Mouse (Mus musculus): ENCODE results near the gene Gpr150.

The Gpr150 gene

DNA sequence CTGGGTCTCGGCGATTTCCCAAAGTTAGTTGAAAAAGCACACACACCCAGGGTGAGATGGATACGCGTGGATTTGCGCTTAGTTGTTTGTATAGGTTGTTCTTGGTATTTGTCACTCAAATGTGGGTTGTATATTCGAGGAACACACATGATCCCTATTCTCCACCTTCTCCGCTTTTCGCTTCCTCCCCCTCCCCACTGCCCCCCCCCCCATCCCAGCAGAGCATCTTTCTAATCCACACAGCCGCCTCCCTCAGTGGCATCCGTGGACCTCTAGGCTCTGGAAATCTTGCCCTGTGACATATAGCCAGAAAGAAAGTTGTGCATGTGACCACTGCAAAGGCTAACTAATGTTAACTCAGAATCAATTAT is at the start of gene Gpr150:
Gene Gpr150, minus strand, starts transcription at position 101 of the 371 bp plus-strand sequence.
- in situ Hi-C loops (cut with MboI) = no loop called here

DNA sequence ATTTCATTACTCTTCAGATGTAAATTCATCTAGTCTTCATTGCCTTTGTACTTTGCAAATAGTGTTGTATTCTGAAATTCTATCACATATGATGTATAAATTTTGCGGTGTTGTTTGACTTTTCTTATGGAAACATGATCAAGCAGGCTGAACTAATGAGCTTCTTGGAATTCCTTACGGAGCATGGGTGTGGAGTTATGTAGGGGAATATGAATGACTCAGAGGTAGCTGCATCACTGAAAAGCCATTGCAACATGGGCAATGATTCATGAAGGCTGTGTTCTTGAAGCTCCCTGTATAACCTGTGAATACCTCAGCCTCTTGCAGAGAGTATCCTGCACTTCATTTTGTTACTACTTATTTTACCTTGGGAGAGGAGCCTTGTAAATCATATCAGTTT is 45.2 kb upstream of the Gpr150 start:
- in situ Hi-C loops (cut with MboI) = no loop called here

DNA sequence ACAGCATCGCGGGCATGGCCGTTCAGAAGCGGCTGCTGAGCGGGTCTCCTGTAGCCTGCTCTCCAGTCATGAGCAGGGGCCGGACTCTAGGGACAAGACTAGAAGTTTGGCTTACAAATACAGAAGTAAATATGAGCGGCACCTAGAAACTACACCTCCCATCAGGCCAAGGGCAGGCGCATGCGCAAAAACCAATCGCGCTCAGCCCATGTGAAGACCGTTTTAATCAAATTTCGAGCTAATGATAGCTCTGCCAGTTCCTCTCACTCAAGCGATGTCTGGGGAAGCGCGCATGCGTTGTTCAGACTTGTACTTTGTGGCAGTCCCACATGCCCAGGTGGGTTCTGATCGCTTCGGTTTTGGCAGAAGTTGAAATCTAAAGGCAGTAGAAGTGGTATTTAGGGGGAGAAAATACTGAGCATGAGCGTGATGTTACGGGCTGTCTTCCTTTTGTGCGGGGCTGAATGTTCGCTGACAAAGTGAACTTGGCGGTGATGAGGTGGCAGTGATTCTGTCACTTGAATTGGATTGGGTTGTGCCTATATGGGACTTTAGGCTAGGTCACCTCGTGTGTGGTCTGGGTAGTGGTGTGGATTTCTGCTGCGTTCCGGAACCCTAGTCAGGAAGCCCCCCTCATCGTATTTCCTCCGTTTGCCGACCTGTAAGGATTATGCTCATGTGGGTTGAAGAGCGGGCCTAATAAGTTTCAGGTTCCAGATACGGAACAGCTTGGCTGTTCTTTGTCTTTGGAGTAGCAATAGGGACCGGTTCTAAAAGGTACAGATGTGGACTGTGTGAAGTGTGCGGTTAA is 41.9 kb upstream of the Gpr150 start, which contains the start of the genes Arsk and Ttc37:
Gene Arsk, minus strand, starts transcription at position 168 of the 811 bp plus-strand sequence.
Gene Ttc37, plus strand, starts transcription at position 242 of the 811 bp plus-strand sequence.
- in situ Hi-C loops (cut with MboI) = no loop called here

DNA sequence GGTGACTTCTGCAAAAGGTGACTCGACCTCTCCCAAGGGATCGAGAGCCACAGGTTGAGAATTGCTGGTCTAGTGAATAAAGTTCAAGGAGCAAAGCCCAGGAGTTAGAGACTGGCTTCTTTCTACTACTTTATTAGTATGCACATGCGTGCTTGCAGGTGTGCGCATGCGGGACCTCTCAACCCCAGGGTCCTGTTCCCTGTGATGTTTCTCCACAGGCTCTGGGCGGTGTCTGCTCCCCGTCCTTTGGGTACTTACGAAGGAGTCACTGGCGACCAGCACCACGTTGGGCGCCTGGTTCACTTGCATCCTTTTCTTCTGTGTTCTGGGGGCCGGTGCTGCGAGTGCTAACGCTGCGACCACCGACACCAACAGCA is 41.3 kb upstream of the Gpr150 start:
- in situ Hi-C loops (cut with MboI) = no loop called here

DNA sequence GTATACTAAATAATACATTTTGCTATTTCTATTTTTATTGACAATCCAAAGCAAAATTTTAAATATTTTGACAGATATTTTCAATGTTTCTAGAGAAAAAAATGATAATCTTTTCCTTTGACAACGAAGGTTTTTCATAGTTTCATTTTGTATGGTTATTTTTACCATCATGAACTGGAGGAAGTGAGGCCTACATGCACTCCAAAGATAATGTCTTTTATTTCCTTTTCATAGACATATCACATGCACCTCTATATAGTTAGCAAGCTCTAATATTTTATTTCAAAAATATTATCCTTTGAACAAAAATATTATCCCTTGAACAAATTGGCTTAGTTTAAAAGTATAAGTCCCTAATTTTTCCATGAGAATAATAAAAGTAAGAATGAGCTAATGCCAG is 17.5 kb upstream of the Gpr150 start:
- in situ Hi-C loops (cut with MboI) = no loop called here

DNA sequence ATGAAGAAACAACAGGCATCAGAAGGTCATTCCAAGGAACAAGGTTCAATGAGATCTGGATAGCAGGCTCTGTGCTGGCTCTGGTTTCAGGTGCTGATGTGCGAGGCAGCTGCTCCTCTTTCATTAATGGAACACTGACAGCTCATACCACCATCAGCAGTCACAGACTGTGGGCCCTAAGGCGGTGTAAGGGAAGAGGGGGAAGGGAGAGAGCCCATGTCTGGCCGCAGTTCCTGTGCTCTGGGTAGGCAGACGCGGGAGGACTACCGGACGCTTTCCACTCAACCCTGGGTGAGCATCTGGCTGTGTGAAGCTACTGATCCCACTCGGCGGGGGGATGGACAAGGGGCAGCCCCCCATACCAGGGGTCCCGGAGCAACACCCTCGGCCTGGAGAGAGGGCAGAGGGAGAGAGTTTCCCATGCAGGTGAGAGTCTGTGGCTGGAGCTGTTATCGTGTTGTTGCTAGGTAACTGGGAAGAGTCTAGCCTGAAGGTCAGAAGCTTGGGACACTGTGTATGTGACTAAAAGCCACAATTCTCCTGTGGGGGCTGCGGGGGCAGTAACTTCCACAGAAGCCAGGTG is 7.7 kb upstream of the Gpr150 start:
- in situ Hi-C loops (cut with MboI) = no loop called here

DNA sequence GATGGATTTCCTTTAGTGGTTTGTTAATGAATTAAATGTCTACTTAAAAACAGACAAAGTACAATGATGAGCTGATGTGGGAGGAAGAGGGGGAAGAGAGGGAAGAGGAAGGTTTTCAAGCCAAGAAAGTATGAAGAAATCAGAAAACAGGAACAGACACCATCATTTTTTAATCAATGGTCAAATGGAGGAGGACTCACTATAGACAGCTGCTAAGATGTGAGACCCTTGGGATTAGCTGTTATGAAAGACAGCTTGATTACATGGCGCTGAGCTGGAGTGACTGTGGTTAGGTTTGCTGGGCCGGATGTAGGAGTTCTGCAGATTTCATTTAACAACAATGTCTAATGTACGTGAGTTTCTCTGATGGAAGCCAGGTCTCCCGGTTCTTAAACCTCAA is 6.8 kb upstream of the Gpr150 start:
- in situ Hi-C loops (cut with MboI) = no loop called here

DNA sequence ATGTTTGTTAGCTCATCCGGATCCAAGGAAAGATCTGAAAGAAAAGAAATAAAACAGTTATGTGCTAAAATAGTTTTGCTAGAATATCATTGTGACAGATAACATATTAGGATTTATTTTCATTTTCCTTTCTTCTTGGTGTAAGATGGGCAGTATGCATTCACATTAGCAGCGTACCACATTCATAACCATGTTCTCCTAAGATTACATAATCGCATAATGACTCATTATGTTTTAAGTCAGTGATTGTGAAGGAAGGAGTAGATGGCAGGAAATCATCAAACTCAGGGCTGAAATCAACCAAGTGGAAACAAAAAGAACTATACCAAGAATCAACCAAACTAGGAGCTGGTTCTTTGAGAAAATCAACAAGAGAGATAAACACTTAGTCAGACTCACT is 5.8 kb upstream of the Gpr150 start:
- in situ Hi-C loops (cut with MboI) = no loop called here

DNA sequence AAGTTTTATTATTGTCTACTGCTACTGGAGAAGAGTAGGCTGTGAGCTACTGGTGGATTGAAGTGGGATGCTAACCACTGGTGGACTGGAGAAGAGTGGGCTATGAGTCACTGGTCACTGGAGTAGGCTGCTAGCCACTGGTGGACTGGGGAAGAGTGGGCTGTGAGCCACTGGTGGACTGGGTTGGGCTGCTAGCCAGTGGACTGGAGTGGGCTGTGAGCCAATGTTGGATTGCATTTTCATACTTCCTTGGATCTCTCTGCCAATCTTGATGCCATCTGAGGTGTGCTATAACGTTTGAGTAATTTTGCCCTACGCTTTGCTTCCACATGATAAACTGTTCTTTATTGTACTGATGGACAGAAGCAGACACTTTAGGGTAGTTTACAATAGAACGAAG is 5.3 kb upstream of the Gpr150 start:
- in situ Hi-C loops (cut with MboI) = no loop called here

DNA sequence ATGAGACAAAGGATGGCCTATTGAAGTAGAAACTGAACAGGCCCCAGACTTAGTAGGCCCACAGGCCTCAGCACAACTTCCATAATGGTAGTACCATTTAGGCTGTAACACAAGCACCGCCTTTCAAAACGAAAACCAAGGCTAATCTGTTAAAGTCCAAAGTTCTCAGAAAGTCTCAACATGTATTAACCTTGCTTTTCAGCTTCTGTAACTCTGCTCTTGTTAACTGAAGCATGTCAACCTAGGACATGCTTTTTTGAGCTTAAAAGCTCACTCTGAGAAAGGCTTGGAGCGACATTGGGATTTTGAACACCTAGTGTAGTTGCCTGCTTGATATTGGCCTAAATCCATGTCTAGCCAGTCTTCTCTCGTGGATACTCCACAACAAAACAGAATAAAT is 2.8 kb upstream of the Gpr150 start:
- in situ Hi-C loops (cut with MboI) = no loop called here

DNA sequence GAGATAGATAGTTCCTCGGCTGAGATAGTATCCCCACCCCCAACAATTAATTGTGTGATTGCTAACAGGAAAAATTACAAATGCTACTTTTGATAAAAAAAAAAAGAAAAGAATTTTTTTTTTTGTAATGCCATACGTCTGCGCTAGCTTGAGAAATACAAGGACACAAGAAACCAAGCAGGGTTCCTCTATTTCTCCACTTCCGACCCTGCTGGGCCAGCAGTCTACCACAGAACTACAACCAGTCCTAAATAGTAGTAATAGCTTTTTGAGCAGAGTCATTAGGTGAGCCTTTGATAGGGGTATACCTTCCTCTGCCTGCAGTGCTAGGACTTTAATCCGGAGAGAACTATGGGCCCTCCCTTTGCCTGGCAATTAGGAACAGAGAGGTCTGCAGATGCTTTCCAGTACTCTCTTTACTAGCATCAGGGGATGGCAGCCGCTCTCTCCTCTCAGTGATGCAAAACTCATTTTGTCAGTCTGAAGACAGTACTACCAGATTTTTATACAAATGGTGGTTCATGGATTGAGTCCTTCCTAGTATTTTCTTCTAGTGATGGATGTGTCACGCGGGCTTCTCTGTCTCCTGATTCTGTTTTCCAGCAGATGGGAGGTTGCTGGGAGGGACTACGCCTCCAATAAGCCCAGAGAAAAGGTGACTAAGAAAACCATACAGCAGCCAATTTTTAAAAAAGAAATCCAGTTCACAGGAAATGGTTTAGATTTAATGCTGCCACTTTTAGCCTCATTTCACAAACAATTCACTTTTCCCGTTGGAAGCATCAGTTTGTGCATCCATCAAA is 672 bp upstream of the Gpr150 start:
- in situ Hi-C loops (cut with MboI) = no loop called here

DNA sequence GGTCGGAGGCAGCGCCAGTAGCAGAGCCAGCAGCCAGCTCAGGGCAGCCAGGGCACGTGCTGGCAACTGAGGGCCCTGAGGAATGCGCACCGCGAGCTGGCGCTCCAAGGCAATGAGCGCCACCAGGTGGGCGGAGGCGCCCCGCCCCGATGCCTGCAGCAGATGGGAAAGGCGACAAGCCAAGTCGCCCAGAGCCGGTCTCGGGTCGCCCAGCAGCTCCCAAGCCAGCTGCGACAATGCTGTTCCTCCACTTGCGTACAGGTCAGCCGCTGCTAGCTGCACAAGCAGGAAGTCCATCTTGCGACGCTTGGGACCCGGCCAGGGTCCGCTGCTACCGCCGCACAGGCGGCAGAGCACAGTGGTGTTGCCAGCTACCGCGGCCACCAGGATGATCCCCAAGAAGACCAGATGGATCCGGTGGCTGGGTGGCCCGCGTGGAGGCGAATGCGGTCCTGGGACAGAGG is 503 bp downstream of the Gpr150 start:
- in situ Hi-C loops (cut with MboI) = no loop called here

DNA sequence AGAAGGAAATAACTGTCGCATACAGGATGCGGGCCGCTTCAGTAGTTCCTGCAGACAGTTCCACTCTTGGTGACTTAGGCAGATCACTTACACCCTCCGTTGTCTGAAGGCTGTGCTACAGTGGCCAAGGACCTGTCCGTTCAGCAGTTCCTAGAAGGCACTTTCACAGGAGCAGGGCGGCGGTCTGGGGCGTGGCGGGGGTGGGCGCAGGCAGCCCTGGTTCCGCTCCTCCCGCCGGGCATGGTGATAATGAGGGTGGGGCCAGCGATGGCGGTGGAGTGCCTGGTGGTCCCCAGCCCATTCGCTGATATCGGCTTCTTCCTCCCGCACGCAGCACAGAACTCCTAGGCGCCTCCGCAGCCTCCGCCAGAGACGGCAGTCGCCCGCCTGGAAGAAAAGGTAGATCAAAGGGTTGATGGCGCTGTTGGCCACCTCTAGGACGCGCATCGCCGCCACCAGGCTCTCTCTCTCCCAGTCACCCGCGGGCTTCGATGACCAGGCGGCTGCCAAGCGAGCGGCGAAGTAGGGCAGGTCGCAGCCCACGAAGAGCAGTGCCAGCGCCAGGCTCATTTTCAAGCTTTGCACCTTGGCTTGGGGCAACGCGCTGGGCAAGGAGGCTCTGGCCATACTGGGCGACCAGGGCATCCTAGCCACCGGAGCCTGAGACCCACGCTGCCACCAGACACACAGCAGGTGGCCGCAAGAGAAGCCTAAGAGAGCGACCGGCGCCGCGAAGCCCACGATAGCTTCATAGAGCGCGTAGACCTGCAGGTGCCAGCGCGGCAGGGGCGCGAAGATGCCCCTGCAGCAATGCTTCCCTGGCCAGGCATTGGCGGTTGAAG is 1.2 kb downstream of the Gpr150 start:
- in situ Hi-C loops (cut with MboI) = no loop called here

DNA sequence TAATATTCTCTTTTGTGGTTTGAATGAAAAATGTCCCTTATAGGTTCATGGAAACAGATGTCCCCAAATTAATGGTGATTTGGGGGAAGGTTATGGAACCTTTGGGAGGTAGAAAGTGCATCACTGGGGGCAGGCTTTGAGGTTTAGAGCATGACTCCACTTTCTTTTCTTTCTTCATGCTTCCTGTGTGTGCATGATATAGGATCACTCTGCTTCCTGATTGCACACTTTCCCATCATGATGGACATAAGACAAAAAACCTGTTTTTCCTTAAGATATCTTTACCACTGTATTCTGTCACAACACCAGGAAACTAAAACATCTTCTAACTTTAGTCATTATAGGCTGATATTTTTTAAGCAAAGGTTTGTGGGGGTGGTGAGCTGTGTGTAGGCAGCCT is 11.8 kb downstream of the Gpr150 start:
- in situ Hi-C loops (cut with MboI) = no loop called here

DNA sequence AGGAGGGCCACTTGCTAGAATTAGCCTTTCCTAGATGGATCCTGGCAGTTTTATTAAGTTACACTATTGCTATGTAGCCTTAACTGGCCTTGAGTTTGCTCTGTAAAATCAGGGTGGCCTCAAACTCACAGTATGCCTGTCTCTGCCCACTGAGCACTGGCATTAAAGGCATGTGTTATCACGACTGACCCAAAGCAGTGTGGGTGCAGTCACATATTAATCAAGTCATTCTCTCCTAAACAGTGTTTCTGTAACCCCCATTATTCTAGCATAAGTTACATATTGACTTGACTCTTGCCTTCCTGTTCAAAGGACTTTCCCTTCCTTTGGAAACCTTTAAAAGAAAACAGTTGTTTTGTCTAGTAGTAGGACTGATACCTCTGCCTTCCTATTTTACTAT is 14.3 kb downstream of the Gpr150 start:
- in situ Hi-C loops (cut with MboI) = no loop called here

DNA sequence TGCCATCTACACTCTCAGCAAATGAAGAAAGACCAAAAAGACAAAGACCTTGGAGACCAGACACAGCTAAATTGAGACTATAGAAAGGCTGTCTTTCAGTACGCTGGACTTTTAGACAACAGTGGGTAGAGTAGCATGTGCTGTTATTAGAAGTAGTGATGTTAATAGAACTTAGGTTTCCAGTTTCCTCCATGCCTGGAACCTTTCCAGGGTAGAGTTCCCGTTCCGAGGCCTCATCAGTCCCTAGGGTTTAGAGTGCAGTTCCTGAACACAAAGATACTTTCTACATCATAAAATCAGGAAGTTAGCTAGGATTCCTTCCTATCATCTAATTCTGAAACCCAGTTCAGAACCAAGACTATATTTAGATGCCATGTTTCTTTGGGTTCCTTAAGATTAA is 32.2 kb downstream of the Gpr150 start:
- in situ Hi-C loops (cut with MboI) = no loop called here

DNA sequence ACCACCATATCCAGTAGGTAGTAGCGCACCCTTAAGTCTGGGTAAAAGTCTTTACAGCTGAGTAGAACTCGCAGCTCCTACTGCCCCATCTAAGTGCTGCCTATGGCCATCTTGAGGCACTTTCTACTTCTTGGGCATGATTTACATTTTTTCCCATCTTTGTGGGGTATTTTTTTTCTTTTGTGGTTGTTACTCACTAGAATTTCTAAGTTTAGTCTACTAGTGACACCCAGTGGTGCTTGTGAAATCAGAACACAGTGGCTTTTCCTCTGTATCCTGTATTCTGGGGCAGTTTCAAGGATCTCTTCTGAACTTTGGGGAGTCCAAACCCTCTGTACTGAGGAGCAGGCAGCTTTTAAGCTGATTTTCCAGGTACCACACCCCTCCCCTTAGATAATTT is 35.0 kb downstream of the Gpr150 start:
- in situ Hi-C loops (cut with MboI) = no loop called here

DNA sequence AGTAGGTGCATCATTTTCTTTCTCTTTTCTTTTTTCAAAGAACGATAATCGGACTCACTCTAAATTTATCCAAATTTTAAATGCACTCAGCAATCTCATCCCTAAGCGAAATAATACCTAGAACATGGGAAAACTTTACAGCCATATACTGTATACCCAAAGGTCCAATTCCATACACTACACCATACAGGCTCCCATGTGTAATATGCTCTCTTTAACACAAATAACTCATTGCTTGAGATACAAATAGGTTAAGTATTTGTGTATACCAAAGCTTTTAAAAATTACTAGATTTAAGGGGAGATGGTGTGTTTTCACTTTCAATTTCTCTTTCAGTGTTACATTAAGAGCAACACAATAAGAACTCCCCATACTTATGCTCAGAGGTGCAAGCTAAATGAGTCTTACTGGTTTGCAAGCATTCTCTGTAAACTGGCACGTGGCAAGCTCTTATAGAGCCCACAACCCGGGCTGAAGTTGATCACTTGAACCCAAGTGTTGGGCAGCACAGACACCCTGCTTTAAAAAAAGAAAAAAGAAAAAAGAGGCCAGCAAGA is 37.9 kb downstream of the Gpr150 start:
- in situ Hi-C loops (cut with MboI) = no loop called here

DNA sequence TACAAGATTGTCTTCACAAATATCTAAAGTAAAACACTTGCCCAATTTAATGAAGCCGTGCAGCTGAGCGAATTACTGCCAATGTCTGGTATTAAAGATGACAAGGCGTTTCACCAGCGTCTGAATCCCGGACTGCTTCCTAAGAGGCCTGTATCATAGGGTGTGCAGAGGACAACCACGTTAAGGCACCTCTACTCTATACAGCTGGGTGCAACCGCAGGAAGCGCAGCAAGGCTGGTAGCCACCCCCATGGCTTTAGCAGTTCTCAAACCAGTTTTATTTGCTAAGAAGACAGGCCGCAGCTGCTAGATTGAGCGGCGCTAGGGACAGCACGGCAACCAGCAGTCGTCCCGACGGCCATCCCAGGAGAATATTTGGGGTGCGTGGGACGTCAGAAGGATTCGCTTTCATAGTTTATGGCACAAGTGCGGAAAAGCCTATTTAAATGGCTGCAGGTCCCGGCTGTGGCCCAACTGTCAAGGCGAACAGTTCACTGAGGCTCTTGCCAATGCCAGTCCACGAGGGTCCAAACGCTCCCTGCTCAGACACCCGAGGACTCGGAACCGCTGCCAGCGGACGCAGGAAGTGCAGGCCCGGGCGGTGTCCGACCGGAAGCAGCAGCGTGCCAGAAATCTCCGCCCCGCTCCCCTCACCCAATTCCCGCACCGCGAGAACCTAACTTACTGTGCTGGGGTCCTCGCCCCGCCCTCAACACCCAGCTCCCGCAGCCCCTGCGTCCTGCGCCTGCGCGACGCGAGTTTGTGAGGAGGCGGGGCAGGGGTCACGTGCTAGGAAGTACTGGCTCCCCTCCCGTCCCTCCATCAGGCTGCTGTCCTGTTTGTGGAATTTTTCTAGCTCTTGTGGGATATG is 38.6 kb downstream of the Gpr150 start, which contains the start of gene Rfesd:
Gene Rfesd, minus strand, starts transcription at position 746 of the 870 bp plus-strand sequence.
- in situ Hi-C loops (cut with MboI) = no loop called here

DNA sequence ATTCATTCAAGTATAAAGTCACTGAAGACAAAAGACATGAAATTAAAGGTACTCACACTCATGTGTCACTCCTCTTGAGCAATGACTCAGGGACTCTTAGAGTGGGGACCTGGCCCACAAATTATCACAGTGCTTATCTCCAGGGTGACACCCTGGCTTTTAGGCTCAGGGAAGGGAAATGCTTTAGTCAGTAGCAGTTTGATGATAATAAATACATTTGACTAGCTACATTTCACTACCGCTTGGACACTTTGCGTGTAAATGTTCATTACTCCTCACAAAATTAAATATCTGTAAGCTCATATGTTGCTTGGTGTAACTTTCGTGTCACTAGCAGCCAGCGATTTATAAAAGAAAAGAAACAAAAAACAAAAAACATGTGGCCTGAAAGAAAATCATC is 39.3 kb downstream of the Gpr150 start:
- in situ Hi-C loops (cut with MboI) = no loop called here
